Mouse (Mus musculus) G1E-ER4 (cell line): ENCODE results near the gene Dis3l2. TPM values are rescaled to one million over a fixed set of nuclear protein-coding genes. Genes with fewer than 3 reads are reported as not detected.

ENCODE experiments used
- GATA1 ChIP-seq: IDR thresholded peaks from one replicate; pipeline ENCODE4 v1.8.0; 2012; ENCODE audit warnings: low read length, inconsistent platforms
- polyA plus RNA-seq: library from polyadenylated mRNA; stranded (reverse); fragments of >175 nt; gene quantifications from 2 replicates; pipeline ENCODE4 v1.2.3, GENCODE M21; 2012

Dis3l2 gene
- polyA plus RNA-seq: 19.7 and 20.3 TPM in 2 replicates

DNA sequence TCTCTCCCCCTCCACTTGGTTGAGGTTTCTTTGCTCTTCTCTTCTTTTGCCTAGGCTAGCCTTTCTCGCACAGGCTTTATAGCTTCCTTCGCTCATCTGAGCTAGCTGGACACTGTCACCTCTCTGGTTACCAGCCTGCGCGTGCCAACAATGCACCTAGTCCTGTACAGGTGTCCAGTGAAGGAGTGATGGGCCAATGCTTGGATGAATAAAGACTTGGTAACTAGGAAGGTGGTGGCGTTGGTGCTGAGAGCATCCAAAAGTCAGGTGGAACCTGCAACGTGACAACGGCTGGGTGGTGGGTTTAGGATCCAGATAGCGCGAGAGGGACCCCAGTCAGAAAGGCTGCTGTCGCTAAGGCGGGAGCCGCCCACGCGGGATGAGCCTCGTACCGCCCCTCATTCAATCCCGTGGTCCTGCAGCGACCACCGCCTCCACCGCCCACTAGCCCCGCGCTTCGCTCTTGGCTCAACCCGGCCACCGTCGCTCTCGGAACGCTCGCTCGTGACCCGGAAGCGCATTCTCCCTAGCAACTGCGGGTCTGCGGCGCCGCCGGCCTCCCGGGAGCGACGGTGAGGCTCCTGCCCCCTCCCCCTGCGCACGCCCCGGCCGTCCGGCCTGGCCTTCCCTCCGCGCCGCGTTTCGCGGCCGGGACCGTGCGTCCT lies at the start of gene Dis3l2:
Gene Dis3l2 (plus strand): TSS at position 509 of the 665 bp plus-strand sequence.
- no peak for TF ChIP-seq GATA1

DNA sequence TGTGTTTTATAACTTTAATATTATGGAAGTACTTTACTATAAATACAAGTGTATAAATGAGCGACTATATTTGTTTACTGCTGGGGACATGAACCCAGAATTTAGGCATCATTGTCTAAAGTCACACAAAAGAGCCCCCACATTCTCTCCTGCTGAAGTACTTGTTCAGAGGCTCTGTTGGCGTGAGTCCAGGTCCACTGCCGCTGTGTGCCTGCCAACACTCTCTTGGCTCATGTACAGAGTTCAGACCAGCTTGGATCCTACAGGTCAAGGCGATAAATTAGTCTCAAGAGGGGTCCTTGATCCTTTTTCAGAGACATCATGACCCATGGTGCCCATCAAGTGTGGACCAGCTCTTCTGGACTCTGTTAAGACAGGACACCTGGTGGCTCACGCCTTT lies 46.5 kb upstream of the Dis3l2 start:
- no peak for TF ChIP-seq GATA1

DNA sequence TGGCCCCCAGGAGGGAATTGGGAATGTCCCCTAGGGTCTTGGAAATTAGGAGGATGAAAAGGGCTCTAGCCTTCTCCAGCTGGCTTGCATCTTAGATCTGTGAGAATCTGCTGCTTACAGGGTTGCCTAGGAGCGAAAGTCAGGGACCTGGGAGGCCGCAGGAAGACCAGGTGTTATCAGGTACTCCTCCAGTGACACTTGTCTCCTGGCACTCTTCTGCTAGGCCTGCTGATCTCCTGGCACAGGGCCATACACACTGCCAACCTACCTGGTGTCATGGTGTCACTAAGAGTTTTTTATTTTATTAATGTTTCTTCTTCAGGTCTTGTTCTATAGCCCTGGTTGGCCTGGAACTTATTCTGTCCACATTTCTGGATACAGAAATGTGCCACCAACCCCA lies 38.5 kb upstream of the Dis3l2 start:
- TF ChIP-seq GATA1: no peak

DNA sequence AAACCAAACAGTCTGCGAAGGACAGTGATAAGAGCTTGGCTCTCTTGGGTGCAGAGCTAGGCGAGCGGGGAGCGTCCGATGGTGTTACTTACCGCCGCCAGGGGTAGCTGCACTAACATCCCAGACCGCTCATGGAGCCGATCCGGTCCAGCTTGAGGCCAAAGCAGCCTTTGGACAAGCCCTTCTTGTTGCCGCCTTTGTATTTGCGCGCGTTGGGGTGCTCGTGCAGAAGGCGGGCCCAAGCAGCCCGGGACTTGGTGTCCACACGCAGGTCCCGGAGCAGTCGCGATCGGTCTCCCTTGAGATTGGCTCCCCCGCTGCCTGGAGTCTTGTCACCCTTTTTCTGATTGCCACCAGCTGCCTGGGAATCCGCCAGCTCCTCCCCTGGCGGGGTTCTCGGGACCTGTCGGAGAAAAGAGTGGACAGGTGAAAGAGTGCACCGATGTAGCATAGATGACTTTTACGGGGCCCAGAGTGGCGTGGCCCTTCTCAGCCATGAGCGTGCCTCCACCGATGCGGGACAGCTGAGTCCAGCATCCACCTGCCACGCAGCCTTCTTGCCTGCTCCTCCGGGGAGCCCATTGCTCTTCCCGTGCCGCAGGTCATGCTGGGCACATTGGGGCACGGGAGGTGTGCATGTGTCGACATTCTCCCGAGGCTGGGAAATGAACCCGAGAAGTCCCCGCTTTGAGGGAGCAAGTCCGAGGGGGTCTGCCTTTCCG lies 33.9 kb upstream of the Dis3l2 start:
- TF ChIP-seq GATA1: no peak

DNA sequence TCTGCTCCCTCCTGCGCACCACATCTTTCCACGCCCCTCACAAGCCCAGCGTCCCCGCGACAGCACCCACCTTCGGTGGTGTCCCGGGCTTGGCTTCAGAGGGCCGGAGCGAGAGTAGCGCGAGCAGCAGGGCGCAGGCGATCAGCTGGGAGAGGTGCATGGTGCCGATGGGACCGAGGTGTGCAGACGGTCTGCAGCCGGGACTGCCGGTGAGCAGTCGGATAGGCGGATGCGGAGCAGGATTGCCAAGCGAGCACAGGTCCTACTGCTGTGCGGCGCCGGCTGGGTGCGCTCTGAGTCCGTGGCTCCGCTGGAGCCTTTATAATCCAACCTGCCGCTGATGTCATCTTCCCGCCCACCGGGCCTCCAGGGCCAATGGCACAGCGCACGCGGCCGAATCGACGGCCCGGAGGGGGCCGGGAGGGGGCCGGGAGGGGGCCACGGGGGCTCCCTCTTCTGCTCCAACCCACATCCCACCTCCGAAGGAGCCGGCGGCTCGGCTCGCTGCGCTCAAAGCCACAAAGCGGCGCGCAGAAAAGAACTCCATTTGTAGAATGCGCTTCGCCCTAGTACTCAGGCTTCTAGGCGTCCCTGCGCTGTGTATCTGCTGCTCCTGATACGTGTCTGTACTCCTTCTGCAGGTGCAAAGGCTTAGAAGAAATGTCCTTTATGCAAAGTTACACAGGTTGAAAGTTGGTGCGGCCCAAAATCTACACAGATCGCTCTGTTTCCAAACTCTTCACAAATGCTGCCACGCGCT lies 33.1 kb upstream of the Dis3l2 start, which contains the start of gene Nppc:
Gene Nppc (minus strand): TSS at position 293 of the 760 bp plus-strand sequence.
- TF ChIP-seq GATA1: no peak

DNA sequence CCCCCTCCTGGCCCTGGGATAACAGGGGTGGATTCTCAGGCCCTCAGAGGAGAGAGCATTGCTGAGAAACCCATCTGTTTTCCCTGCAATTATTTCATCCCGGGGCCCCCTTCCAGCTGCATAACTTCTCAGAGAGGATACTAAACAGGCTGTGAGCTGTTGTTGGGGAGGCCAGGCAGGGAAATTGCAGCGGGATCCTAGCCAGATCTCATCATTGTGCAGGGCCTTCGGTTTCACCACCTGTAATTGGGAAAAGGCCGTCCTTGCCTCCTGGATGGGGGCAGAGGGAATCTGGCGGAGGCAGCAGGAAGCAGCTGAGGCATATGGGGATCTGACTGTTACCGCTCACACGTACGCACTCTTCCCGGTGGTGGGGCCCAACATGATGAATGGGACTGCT lies 29.2 kb upstream of the Dis3l2 start:
- no peak for TF ChIP-seq GATA1

DNA sequence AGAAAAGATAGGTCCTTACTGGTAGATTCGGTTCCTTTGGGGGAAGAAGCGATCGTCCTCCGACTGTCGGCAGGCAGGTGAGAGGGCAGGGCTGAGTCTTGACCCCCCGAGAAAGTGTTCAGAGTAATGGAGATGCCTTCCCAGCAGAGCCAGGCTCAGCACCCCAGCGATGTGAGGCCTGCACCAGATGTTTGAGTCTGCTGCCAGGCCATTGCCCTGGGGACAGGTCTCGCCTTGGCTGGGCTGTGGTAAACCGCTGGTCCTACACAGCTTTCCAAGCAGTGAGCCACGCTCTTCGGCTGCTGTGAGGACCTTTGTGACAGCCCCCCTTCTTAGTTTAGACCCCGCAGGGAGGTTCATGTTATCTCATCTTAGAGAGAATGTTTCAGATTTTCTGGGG lies 28.5 kb upstream of the Dis3l2 start:
- TF ChIP-seq GATA1: no peak

DNA sequence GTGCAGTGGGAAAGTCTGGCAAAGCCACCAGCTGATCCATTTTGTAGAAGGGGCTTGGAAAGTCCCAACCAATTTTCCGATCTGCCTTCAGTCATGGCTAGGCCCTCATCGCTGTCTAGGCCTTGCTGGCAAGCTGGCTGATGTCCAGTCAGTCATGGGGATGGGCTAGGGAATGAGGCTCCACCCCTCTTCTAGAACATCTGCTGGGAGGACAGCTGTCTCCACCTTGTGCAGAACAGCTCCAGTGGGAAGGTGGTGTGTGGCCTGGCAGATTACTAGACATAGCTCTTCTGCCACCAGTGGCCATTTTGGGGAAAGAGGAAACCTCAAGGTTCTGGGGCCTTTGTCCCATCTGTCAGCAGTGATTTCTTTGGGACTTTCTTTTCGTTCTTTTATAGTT lies 26.0 kb upstream of the Dis3l2 start:
- TF ChIP-seq GATA1: no peak

DNA sequence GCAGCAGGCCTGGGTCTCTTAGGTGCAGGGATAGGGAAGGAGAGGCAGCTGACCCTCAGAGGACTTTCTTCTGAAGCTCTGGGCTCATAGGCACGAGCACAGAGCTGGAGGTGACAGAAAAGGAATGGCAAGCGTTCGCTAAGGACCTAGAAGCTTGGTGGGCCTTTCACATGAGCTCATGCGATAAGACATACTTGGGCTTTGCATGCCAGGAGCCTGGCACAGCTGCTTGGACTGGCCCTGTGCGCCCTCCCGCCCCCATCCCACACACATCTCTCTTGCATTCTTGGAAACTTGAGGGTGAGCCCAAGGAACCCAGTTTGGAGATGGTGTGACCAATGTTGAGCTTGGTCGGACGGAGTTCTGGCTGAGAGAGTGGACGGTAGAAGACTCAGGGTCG lies 24.9 kb upstream of the Dis3l2 start:
- TF ChIP-seq GATA1: no peak

DNA sequence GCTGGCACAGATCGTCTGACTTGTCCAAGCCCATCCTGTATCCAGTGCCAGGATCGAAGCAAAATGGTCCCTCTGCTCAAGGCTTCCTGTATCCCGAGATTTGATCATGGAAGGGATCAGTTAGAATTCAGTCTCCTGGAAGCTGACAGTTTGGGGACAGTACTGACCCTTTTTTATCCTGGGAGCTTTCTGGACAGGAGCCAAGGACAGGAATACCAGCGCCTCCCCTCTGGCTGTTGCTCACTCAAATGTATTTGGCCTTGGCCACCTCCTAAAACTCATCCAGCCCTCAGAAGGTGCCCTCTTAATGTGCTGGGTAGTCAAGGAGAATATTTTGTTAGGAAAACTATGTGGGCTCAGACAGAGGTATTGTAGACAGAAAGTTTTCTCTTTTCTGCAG lies 16.4 kb upstream of the Dis3l2 start:
- no peak for TF ChIP-seq GATA1

DNA sequence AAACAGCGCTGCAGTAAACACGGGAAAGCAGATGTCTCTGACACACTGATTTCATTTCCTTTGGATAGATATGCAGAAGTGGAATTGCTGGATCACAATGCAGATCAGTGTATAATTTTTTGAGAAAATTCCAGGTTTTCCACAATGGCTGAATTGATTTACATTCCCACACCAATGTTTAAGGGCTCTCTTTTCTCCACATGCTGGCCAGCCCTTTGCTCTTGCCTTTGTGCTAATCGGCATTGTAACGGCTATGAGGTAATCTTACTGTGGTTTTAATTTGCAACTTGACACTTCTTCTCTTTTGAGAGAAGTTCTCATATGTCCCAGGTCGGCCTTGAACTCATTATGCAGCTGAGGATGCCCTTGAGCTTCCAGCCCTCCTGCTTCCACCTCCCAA lies 12.6 kb upstream of the Dis3l2 start:
- TF ChIP-seq GATA1: no peak

DNA sequence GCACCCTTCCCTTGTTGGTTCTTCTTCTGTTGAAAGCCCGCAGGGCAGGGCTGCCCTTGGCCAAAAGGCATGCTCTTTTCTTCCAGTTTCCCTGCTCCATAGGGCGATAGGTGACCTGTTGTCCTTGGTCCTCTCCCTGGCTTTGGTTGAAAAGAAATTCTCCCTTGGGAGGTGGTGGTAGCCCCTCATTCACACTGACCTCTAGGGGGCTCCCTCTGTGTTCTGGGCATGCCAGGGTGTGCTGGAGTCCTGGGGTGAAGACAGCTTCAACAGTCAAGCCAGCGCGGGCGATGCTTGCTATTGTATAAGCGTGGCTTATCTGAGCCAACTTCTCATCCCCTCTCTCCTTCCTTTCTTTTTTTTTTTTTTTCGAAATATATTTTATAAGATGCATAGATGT lies 6.7 kb upstream of the Dis3l2 start:
- no peak for TF ChIP-seq GATA1

DNA sequence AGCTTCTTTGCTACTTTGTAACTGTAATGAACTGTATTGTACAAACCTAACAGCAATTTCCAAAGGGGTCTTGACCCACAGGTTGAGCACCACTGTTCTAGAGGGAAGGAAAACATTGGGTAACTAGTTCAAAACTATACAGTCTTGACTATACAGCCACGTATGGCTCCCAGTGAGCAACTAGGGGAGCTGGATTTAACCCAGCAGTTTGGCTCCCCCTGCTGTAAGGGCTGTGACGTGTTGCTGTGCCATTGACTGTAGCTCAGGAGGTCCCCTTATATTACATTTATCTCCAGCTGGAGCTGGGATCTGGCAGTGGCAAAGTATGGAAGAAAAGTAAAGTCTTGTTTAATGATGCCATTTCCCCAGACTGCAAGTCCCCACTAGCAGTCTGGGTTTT lies 4.9 kb upstream of the Dis3l2 start:
- no peak for TF ChIP-seq GATA1

DNA sequence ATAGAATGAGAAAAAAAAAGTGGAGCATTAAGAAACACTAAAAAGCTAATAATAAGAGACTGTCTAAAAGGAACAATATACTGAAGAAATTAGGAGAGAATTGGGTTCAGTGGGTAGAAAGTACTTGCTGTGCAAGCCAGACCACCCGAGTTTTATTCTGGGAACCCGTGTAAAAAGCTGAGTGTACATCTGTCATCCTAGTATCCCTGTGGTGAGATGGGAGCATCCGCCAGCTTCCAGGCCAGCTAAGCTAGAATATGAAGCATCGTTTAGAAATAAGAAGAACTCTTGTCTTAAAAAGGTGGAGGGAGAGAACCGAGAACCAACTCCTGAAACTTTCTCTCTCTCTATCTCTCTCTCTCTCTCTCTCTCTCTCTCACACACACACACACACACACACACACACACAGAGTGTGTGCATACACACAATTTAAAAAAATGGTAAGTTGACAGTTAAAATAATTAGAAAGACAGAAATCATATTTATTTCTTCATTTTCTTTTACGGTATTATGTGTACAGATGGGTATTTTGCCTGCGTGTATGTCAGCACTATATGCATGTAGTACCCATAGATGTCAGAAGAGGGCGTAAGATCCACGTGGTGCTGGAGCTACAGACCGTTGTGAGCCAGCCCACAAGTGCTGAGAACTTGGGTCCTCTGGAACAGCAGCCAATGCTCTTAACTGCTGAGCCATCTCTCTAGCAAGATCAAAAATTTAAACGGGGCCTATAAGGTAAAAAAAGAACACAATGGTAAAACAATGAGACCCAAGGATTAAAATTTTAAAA lies 4.1 kb upstream of the Dis3l2 start:
- TF ChIP-seq GATA1: no peak

DNA sequence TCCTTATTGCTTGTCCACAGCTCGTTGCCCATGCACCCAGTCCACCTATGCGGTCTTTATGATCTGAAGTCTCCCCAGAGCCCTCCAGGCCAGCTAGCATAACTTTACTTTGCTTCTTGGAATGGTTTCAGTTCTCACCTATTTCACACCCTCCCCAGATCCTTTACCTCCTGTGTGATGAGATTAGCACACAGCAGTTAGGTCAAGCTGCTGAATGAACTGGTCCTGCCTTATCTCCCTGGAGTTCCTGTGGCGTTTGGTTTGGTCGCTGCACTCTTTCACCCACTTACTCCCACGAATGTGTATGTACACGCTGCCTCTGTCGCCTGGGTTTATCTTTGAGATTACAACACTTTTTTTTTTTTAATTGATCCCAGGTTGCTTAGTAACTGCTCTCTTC lies 3.2 kb upstream of the Dis3l2 start:
- peak; percentile 35 for TF ChIP-seq GATA1

DNA sequence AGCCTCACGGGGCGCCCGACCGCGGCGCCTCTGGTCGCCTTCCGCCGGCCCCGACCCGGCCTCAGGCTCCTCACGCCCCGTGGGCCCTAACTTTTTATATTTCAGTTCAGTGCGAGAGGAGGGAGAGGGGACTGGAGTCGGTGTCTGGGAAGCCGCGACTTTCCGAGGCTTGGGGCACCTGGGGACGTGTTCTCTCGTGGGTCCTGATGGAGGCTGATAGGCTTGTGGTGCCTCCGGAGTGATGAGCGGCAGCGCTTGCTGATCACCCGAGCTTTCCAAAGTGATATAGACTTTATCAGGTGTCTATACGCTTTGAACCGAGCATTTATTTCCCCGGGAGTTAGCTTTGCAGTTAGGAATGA lies 338 bp downstream of the Dis3l2 start:
- TF ChIP-seq GATA1: no peak

DNA sequence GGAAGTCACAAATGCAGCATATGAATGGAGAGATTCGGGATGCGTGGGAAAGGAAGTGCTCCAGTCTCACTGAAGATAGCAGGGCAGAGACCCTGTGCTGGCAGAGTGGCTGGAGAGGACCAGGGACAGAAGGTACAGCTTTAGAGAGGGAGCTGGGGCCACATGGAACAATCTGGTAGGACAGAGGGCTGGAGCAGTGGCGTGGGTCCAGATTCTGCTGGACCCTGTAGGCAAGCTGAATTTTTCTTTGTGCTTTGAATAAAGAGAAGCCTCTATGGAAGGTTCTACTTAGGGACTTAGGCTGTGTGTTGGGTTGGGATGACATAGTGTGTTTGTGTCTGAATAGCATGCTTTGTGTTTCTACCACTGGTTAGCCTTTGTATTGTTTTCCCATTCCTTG lies 1.9 kb downstream of the Dis3l2 start:
- TF ChIP-seq GATA1: no peak
